Mouse (Mus musculus): ENCODE measurements around the gene Gm14124.

DNA sequence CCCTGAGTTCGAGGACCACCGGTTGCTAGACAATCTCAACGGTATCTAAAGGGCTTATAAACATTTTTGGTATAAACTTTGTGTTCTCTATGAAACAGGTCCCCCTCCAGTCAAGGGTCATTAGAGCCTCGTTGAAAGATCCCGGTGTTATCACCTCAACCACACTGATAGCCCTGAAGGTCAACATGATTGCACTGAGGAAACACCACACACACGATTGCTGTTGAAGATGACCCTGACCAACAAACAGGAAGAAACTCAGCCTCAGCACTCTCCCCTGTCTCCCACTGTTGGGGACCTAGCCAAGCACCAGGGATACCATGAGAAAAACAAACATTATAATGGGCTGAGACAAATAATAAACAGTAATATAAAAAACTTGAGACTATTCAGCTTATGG lies 36.4 kb downstream of the Gm14124 start:
- TF ChIP-seq CTCF (IDR thresholded peaks at IDR 0.05; ENCODE audit: low read depth) (no peak), EP300 (IDR thresholded peaks at IDR 0.05; ENCODE audit: low read depth) (no peak)
